ENCODE assay signal across 26 mouse cellular contexts in the genomic region with DNA sequence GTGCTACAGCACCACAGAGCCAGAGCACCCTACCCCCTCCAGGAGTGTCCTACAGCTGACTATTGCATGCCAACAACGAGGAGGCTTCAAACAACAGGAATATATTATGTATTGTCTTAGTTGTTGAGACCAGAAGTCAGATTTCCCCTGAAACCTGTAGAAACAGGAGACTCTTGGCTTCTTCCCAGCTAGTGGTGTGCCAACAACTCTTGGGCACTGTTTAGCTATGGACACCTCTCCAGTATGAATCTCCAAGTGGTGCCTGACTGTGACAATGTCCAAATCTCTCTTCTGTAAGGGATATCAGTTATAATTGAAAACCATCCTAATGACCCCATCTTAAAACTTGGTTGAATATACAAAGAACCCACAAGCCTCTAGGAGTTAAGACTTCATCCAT. TPM values are rescaled to one million over a fixed set of nuclear protein-coding genes. Genes with fewer than 3 reads are reported as not detected.
DNase-seq lines count a peak whose midpoint lies in the region; ATAC-seq and TF ChIP-seq lines count a peak whose summit lies in the region.
"Had no signal": no experiment of that assay in that cellular context is flagged by ENCODE, and none has a peak within 500 bp of the region (broad histone marks: within the 10 kb centered on the region; RNA-seq: fewer than 3 reads in every experiment).

No protein-coding gene starts in this region.

- H3K27me3 ChIP-seq in heart, embryonic 10.5 days (ENCODE audit: insufficient read depth, poor library complexity, severe bottlenecking) = no peaks in the 10 kb centered on the region
- H3K27me3 ChIP-seq in liver, adult 2 months (ENCODE audit: control insufficient read depth, insufficient read depth, low read length) = no peaks in the 10 kb centered on the region
- no peaks in the 10 kb centered on the region for H3K27me3 ChIP-seq in liver, embryonic 12.5 days (replicated peaks)
- H3K27me3 ChIP-seq in midbrain, embryonic 11.5 days (ENCODE audit: control insufficient read depth, insufficient read depth, low read length) = no peaks in the 10 kb centered on the region
- H3K27me3 ChIP-seq: embryonic facial prominence, embryonic 13.5 days; embryonic facial prominence, embryonic 15.5 days; forebrain, embryonic 12.5 days had no signal

- ATAC-seq in liver, embryonic 12.5 days = no peak
- no peak for ATAC-seq in midbrain, embryonic 11.5 days (ENCODE audit: low FRiP score)
- ATAC-seq: forebrain, embryonic 14.5 days; forebrain, embryonic 16.5 days had no signal

- H3K4me3 ChIP-seq in heart, embryonic 10.5 days = no peak overlapping the region
- no peak overlapping the region for H3K4me3 ChIP-seq in liver, adult 2 months (ENCODE audit: insufficient read depth, low read depth, low read length)
- H3K4me3 ChIP-seq in liver, embryonic 12.5 days = no peak overlapping the region
- H3K4me3 ChIP-seq in bone marrow macrophage, adult 2 months (ENCODE audit: insufficient read depth, low read length) = no peak overlapping the region
- H3K4me3 ChIP-seq in brown adipose tissue, adult 24 weeks (ENCODE audit: insufficient read depth, low read depth, low read length) = no peak overlapping the region
- H3K4me3 ChIP-seq in midbrain, embryonic 11.5 days (ENCODE audit: low read depth, low read length) = no peak overlapping the region
- H3K4me3 ChIP-seq: embryonic facial prominence, embryonic 13.5 days; embryonic facial prominence, embryonic 15.5 days; erythroblast, embryonic 14.5 days; forebrain, embryonic 10.5 days; forebrain, embryonic 12.5 days had no signal

- TF ChIP-seq CTCF in liver, adult 2 months (IDR thresholded peaks at IDR 0.05; ENCODE audit: low read depth, low read length) = no peak
- no peak for TF ChIP-seq CTCF in bone marrow macrophage, adult 2 months (IDR thresholded peaks at IDR 0.05; ENCODE audit: low read depth, low read length)

- H3K36me3 ChIP-seq in heart, embryonic 10.5 days = no peaks in the 10 kb centered on the region
- H3K36me3 ChIP-seq in liver, adult 2 months (ENCODE audit: control insufficient read depth, insufficient read depth, low read length) = peaks cover 3% of the 10 kb centered on the region; the same call in 1 of the 2 replicates
- no peaks in the 10 kb centered on the region for H3K36me3 ChIP-seq in liver, embryonic 12.5 days
- H3K36me3 ChIP-seq in midbrain, embryonic 11.5 days (ENCODE audit: control insufficient read depth, insufficient read depth, low read length) = no peaks in the 10 kb centered on the region
- H3K36me3 ChIP-seq: embryonic facial prominence, embryonic 13.5 days; embryonic facial prominence, embryonic 15.5 days; forebrain, embryonic 10.5 days; forebrain, embryonic 12.5 days had no signal

- H3K27ac ChIP-seq in heart, embryonic 10.5 days = no peak overlapping the region
- no peak overlapping the region; the same call in 1 of the 2 replicates for H3K27ac ChIP-seq in liver, adult 2 months (replicated peaks; ENCODE audit: insufficient read depth, low read depth, low read length)
- H3K27ac ChIP-seq in liver, embryonic 12.5 days = no peak overlapping the region
- H3K27ac ChIP-seq in bone marrow macrophage, adult 2 months (ENCODE audit: insufficient read depth, low read depth, low read length) = peak overlapping the region; percentile 89
- peak overlapping the region; percentile 53; the same call in 1 of the 2 replicates for H3K27ac ChIP-seq in brown adipose tissue, adult 24 weeks (replicated peaks; ENCODE audit: low read depth, low read length)
- no peak overlapping the region for H3K27ac ChIP-seq in midbrain, embryonic 11.5 days (ENCODE audit: low read depth, low read length)
- H3K27ac ChIP-seq: embryonic facial prominence, embryonic 13.5 days; embryonic facial prominence, embryonic 15.5 days; forebrain, embryonic 10.5 days; forebrain, embryonic 12.5 days had no signal

- H3K9me3 ChIP-seq in heart, embryonic 10.5 days = no peaks in the 10 kb centered on the region
- no peaks in the 10 kb centered on the region for H3K9me3 ChIP-seq in liver, embryonic 12.5 days (replicated peaks)
- no peaks in the 10 kb centered on the region for H3K9me3 ChIP-seq in midbrain, embryonic 11.5 days (ENCODE audit: control insufficient read depth, low read length)
- H3K9me3 ChIP-seq: embryonic facial prominence, embryonic 13.5 days; embryonic facial prominence, embryonic 15.5 days; forebrain, embryonic 10.5 days; forebrain, embryonic 12.5 days had no signal

- no peak for TF ChIP-seq POLR2A in liver, adult 2 months (IDR thresholded peaks at IDR 0.05; ENCODE audit: extremely low read depth, insufficient read depth, low read length)
- TF ChIP-seq POLR2A in bone marrow macrophage, adult 2 months (IDR thresholded peaks at IDR 0.05; ENCODE audit: borderline replicate concordance, low read depth, low read length) = no peak

- peak; percentile 66 for DNase-seq in heart, adult 11 months
- DNase-seq in heart, embryonic 10.5 days (ENCODE audit: low spot score) = no peak
- DNase-seq in liver, adult 2 months (ENCODE audit: extremely low read depth, low read depth, low spot score) = peak; percentile 71
- no peak for DNase-seq in midbrain, embryonic 11.5 days (ENCODE audit: low spot score, missing footprints)
- DNase-seq in frontal cortex, postnatal 36 days (ENCODE audit: low spot score in 2 of 2) = no peak
- DNase-seq: adrenal gland, adult 2 months; adrenal gland, postnatal 10 days; adrenal gland, postnatal 25 days; cerebellum, adult 11 months; cerebellum, adult 18-20 months; cerebellum, adult 8-10 months; cerebellum, adult 9-11 months; cerebellum, postnatal 14 days; cerebellum, postnatal 36 days; embryo, embryonic 11 days had no signal

- WGBS in heart, embryonic 10.5 days = 76% methylated on average over 1 of the region's 1 CpGs
- 29% methylated on average over 1 of the region's 1 CpGs for WGBS in liver, adult 2 months
- 59% methylated on average over 1 of the region's 1 CpGs for WGBS in liver, embryonic 12.5 days (ENCODE audit: insufficient replicate concordance)
- WGBS in midbrain, embryonic 11.5 days = 100% methylated on average over 1 of the region's 1 CpGs

- H3K4me2 ChIP-seq in liver, embryonic 12.5 days = no peak overlapping the region
- no peak overlapping the region for H3K4me2 ChIP-seq in midbrain, embryonic 11.5 days
- H3K4me2 ChIP-seq: embryonic facial prominence, embryonic 13.5 days; embryonic facial prominence, embryonic 15.5 days; forebrain, embryonic 12.5 days had no signal

- H3K9ac ChIP-seq in liver, adult 2 months (ENCODE audit: low read depth, low read length) = no peak overlapping the region
- no peak overlapping the region for H3K9ac ChIP-seq in liver, embryonic 12.5 days
- no peak overlapping the region for H3K9ac ChIP-seq in midbrain, embryonic 11.5 days (ENCODE audit: low read length)
- H3K9ac ChIP-seq: embryonic facial prominence, embryonic 13.5 days; embryonic facial prominence, embryonic 15.5 days; forebrain, embryonic 12.5 days had no signal

- H3K79me2 ChIP-seq in liver, adult 2 months (ENCODE audit: control insufficient read depth, insufficient read depth, low read length) = peaks cover 55% of the 10 kb centered on the region; the same call in 1 of the 2 replicates

- H3K4me1 ChIP-seq in heart, embryonic 10.5 days = peaks cover 8% of the 10 kb centered on the region
- peaks cover 26% of the 10 kb centered on the region for H3K4me1 ChIP-seq in liver, adult 2 months (ENCODE audit: control insufficient read depth, insufficient read depth, low read length)
- H3K4me1 ChIP-seq in liver, embryonic 12.5 days = no peaks in the 10 kb centered on the region
- peaks cover 83% of the 10 kb centered on the region for H3K4me1 ChIP-seq in bone marrow macrophage, adult 2 months (ENCODE audit: control insufficient read depth, insufficient read depth, low read length)
- peaks cover 44% of the 10 kb centered on the region for H3K4me1 ChIP-seq in brown adipose tissue, adult 24 weeks (ENCODE audit: control insufficient read depth, insufficient read depth, insufficient read length, low read length)
- H3K4me1 ChIP-seq in midbrain, embryonic 11.5 days (ENCODE audit: control insufficient read depth, insufficient read depth, low read length) = no peaks in the 10 kb centered on the region
- H3K4me1 ChIP-seq: embryonic facial prominence, embryonic 13.5 days; forebrain, embryonic 10.5 days; forebrain, embryonic 12.5 days had no signal

RNA-seq across cellular contexts. Expression of gene Sash1, which starts 13.9 kb away (rescaled TPM):
- polyA plus RNA-seq in heart, embryonic 10.5 days (2016; fragmentation: Nextera tagmentation; extraction: Ambion mirVana) = 2.5 and 2.7 TPM in 2 replicates
- total RNA-seq in liver, adult 2 months (2014; rRNA removed) = 21.1 and 27.3 TPM in 2 replicates
- 6.9 and 9.6 TPM in 2 replicates for polyA plus RNA-seq in liver, adult 2 months (2012; rRNA removed)
- 1.1 and 1.2 TPM in 2 replicates for polyA plus RNA-seq in liver, embryonic 12.5 days (2016; fragmentation: Nextera tagmentation; extraction: Ambion mirVana)
- polyA plus RNA-seq in bone marrow macrophage, adult 2 months (2012; ENCODE audit: insufficient read depth, insufficient read length, missing spikeins) = 80.4 and 96.7 TPM in 2 replicates
- 14.1 and 18.2 TPM in 2 replicates for polyA plus RNA-seq in brown adipose tissue, adult 24 weeks (2012; ENCODE audit: insufficient read depth, insufficient read length, missing spikeins)
- 2.9 and 3.0 TPM in 2 replicates for polyA plus RNA-seq in midbrain, embryonic 11.5 days (2014; fragmentation: Nextera tagmentation; extraction: Ambion mirVana)
- total RNA-seq: MEL had no signal

Comparison
In these comparisons a context has a peak if more than half of its experiments do, and no peak if none do; other contexts are left out.
1. DNase-seq: peak in heart, adult 11 months (single experiment) and liver, adult 2 months (single experiment); none in heart, embryonic 10.5 days (single experiment), midbrain, embryonic 11.5 days (single experiment) and frontal cortex, postnatal 36 days (0 of 2).
2. H3K27ac ChIP-seq: peak in bone marrow macrophage, adult 2 months (single experiment) and brown adipose tissue, adult 24 weeks (single experiment); none in heart, embryonic 10.5 days (single experiment), liver, adult 2 months (single experiment), liver, embryonic 12.5 days (single experiment) and midbrain, embryonic 11.5 days (single experiment).